Mouse (Mus musculus) cortical plate, adult 2 months (tissue): ENCODE data around the gene Pomgnt1. TPM values are rescaled to one million over a fixed set of nuclear protein-coding genes. Genes with fewer than 3 reads are reported as not detected.

Experiments used
- H3K27ac ChIP-seq: fragments of 200-500 bp; 2 replicates; pipeline ENCODE4 v1.5.1; 2012; ENCODE audit warnings: low read length, control low read depth, inconsistent platforms; ENCODE audit not compliant: insufficient read depth
- H3K4me1 ChIP-seq: fragments of 200-500 bp; 2 replicates; pipeline ENCODE4 v1.6.1; 2011; ENCODE audit warnings: low read length; ENCODE audit not compliant: control insufficient read depth, insufficient read depth
- H3K4me3 ChIP-seq: fragments of 200-500 bp; 2 replicates; pipeline ENCODE4 v1.5.1; 2011; ENCODE audit warnings: mild to moderate bottlenecking, low read length, control low read depth; ENCODE audit not compliant: insufficient read depth
- CTCF ChIP-seq: fragments of 200-500 bp; IDR thresholded peaks from 2 replicates; pipeline ENCODE4 v1.5.1; 2011; ENCODE audit warnings: mild to moderate bottlenecking, control low read depth, low read length; ENCODE audit not compliant: insufficient read depth; ENCODE audit errors: extremely low read depth
- POLR2A ChIP-seq: fragments of 200-500 bp; IDR thresholded peaks from 2 replicates; pipeline ENCODE4 v1.6.1; 2011; ENCODE audit warnings: mild to moderate bottlenecking, low read length, control low read depth; ENCODE audit not compliant: insufficient read depth; ENCODE audit errors: extremely low read depth
- polyA plus RNA-seq: library from polyadenylated mRNA; depleted of rRNA; stranded (reverse); fragments of >200 nt; gene quantifications from 2 replicates; pipeline ENCODE4 v1.2.3, GENCODE M21; 2012; rRNA removed

The Pomgnt1 gene
- polyA plus RNA-seq, 1 experiment: 80.3 TPM

DNA sequence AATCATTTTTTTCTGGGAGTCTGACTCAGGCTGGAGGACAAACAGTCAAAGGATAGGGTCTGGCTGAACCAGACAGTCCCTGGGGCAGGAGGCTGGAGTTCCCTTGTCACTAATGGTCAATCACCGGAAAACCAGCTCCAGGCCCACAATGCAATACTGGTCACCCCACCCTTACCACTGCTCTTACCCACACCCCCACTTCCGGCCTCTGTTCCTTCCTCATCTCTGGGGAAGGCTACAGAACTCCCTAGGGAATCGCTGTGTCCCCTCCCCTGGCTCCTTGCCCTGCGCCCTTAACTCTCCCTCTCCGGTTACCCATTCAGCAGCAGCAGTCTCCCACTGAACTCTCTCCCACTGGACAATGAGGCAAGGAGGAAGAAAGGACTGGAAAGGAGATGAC lies 53.5 kb downstream of the Pomgnt1 start:
- H3K4me3 ChIP-seq: peak overlapping the region; percentile 20; the same call in 1 of the 2 replicates

DNA sequence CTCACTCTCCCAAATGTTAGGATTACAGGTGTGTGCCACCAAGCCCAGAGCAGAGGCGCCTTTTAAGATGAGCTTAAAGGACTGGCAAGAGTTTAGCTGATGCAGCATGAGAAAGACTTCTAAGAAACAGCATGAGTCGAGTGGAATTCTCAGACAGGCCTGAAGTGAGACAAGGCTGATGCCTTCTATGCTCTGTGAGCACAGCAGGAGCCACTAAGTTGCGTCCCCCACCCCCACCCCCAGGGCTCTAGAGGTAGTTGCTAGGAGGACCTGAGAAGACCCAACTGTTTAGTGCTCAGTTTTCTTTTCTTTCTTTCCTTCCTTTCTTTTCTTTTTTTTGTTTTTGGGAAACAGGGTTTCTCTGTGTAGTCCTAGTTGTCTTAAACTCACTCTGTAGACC lies 58.4 kb downstream of the Pomgnt1 start:
- no peak for TF ChIP-seq CTCF
- TF ChIP-seq POLR2A: no peak
- no peak overlapping the region for H3K27ac ChIP-seq
- no peak overlapping the region for H3K4me3 ChIP-seq

More for the DNA sequence above, 53.5 kb downstream of the Pomgnt1 start:
- peaks cover 7% of the 10 kb centered on the region for H3K4me1 ChIP-seq
- H3K27ac ChIP-seq: peak overlapping the region; percentile 91; the same call in 1 of the 2 replicates
- TF ChIP-seq CTCF: no peak
- TF ChIP-seq POLR2A: no peak

DNA sequence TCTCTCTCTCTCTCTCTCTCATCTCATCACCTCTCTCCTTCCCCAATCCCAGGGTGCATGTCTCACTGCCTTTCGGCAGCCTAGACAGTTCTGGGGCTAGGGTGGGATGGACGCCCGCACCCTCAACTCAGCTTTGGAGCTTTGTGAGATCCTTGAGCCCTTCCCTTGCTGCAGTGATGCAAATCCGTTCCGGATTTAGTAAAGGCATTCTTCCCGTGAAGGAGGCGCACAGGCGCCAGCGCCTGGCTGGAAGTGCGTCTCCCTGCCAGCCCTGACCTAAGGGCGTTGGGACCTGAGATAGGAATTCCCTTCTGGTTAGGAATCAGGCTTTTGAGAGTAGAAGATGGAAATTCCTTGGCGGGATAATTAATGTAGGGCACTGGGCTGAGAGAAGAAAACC lies 59.1 kb downstream of the Pomgnt1 start:
- Histone ChIP-seq H3K4me1 (no peaks in the 10 kb centered on the region), H3K27ac (peak overlapping the region; percentile 58; the same call in 1 of the 2 replicates), H3K4me3 (peak overlapping the region; percentile 3; the same call in 1 of the 2 replicates)
- TF ChIP-seq CTCF (no peak), POLR2A (no peak)

More for the DNA sequence above, 58.4 kb downstream of the Pomgnt1 start:
- no peaks in the 10 kb centered on the region for H3K4me1 ChIP-seq

GRCm38 (mm10) chr4:116185083-116185482 lies 61.4 kb downstream of the Pomgnt1 start:
- no peak for TF ChIP-seq CTCF
- no peak for TF ChIP-seq POLR2A
- H3K4me1 ChIP-seq: no peaks in the 10 kb centered on the region
- no peak overlapping the region for H3K27ac ChIP-seq
- H3K4me3 ChIP-seq: no peak overlapping the region

GRCm38 (mm10) chr4:116192286-116192835 lies 68.7 kb downstream of the Pomgnt1 start:
- TF ChIP-seq CTCF (no peak), POLR2A (no peak)
- H3K4me1 ChIP-seq: no peaks in the 10 kb centered on the region
- no peak overlapping the region for H3K4me3 ChIP-seq
- H3K27ac ChIP-seq: no peak overlapping the region

GRCm38 (mm10) chr4:116193583-116194383 lies 70.1 kb downstream of the Pomgnt1 start:
- H3K27ac ChIP-seq: peak overlapping the region; percentile 35; the same call in 1 of the 2 replicates
- no peak overlapping the region for H3K4me3 ChIP-seq
- H3K4me1 ChIP-seq: no peaks in the 10 kb centered on the region
- TF ChIP-seq CTCF: no peak
- no peak for TF ChIP-seq POLR2A

- Histone ChIP-seq H3K4me1 (no peaks in the 10 kb centered on the region), H3K4me3 (no peak overlapping the region), H3K27ac (no peak overlapping the region)
- no peak for TF ChIP-seq CTCF
- TF ChIP-seq POLR2A: no peak
Observed at GRCm38 (mm10) chr4:116198422-116198821, 74.8 kb downstream of the Pomgnt1 start.

DNA sequence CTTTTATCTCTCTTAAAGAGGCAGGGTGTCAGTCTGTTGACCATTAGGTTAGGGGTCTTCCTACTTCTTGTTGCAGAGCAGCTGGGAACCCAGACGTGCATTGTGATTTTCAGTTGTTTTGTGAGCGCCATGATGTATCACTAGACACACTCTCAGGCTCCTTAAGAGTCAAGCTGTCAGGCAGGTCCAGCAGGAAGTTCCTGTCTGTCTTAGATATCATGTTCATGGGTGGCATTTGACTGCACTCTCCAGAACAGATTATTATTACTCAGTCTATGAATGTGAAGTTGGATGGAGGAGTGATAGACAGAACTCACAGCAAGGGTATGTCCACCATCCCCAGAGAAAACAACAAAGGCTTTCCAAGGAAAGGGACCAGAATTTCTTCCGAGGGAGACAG lies 80.8 kb downstream of the Pomgnt1 start:
- H3K4me1 ChIP-seq: no peaks in the 10 kb centered on the region
- no peak overlapping the region for H3K27ac ChIP-seq
- no peak overlapping the region for H3K4me3 ChIP-seq
- TF ChIP-seq POLR2A (no peak), CTCF (no peak)

- Histone ChIP-seq H3K4me1 (no peaks in the 10 kb centered on the region), H3K27ac (no peak overlapping the region), H3K4me3 (no peak overlapping the region)
- TF ChIP-seq CTCF (no peak), POLR2A (no peak)
Observed at GRCm38 (mm10) chr4:116206531-116206930, 82.9 kb downstream of the Pomgnt1 start.

GRCm38 (mm10) chr4:116208891-116209290 lies 85.3 kb downstream of the Pomgnt1 start:
- H3K4me1 ChIP-seq: no peaks in the 10 kb centered on the region
- no peak overlapping the region for H3K27ac ChIP-seq
- H3K4me3 ChIP-seq: no peak overlapping the region
- TF ChIP-seq POLR2A: no peak
- no peak for TF ChIP-seq CTCF

Other genes starting within 250 kb of the Pomgnt1 start
- gene Kncn, start 239.4 kb upstream of the Pomgnt1 start, polyA plus RNA-seq: 0.06 and 0.21 TPM in 2 replicates
- not detected in 2 replicates for gene 6430628N08Rik, start 233.2 kb upstream of the Pomgnt1 start, polyA plus RNA-seq
- 0.04 and 0.09 TPM in 2 replicates for gene Dmbx1, start 183.9 kb upstream of the Pomgnt1 start, polyA plus RNA-seq
- gene Faah, start 105.9 kb upstream of the Pomgnt1 start, polyA plus RNA-seq: 133 and 159 TPM in 2 replicates
- gene Nsun4, start 70.0 kb upstream of the Pomgnt1 start, polyA plus RNA-seq: 8.8 and 9.4 TPM in 2 replicates
- gene Uqcrh, start 48.8 kb upstream of the Pomgnt1 start, polyA plus RNA-seq: 672 and 678 TPM in 2 replicates
- 32.3 and 33.7 TPM in 2 replicates for gene Lrrc41, start 48.6 kb upstream of the Pomgnt1 start, polyA plus RNA-seq
- gene Rad54l, start 150 bp upstream of the Pomgnt1 start, polyA plus RNA-seq: 0.81 and 1.1 TPM in 2 replicates
- 14.2 TPM in 2 replicates for gene Lurap1, start 27.5 kb downstream of the Pomgnt1 start, polyA plus RNA-seq
- 0.26 and 0.27 TPM in 2 replicates for gene Tspan1, start 43.8 kb downstream of the Pomgnt1 start, polyA plus RNA-seq
- not detected in 2 replicates for gene 1700042G07Rik, start 49.5 kb downstream of the Pomgnt1 start, polyA plus RNA-seq
- gene Gm49337, start 49.5 kb downstream of the Pomgnt1 start, polyA plus RNA-seq: not detected in 2 replicates
- 34.6 and 35.3 TPM in 2 replicates for gene Pik3r3, start 97.8 kb downstream of the Pomgnt1 start, polyA plus RNA-seq